Mouse (Mus musculus) neutrophil, adult 83 days (primary cell): Measurements from ENCODE around the gene 4933421I07Rik. TPM values are rescaled to one million over a fixed set of nuclear protein-coding genes. Genes with fewer than 3 reads are reported as not detected.

Experiments used
- total RNA-seq, 2 experiments: library from RNA; stranded (reverse); gene quantifications; one replicate each; pipeline ENCODE4 v1.2.4; 2023

The 4933421I07Rik gene
- not detected for total RNA-seq

GRCm38 (mm10) chr7:42447850-42448249, at the start of gene 4933421I07Rik:
TSS of gene 4933421I07Rik (minus strand) at chr7:42448120.

Other genes with a start within 250 kb of the 4933421I07Rik start
- gene Vmn2r61, start 188.1 kb downstream of the 4933421I07Rik start, total RNA-seq, result not detected
- 10 to 100 TPM; 23.0 to 26.9 TPM for gene Zfp141, start 57.6 kb upstream of the 4933421I07Rik start, total RNA-seq
- not detected for gene Gm21028, start 130.5 kb upstream of the 4933421I07Rik start, total RNA-seq
- gene Zfp977, start 144.4 kb upstream of the 4933421I07Rik start, total RNA-seq, result not detected
- gene Zfp976, start 194.5 kb upstream of the 4933421I07Rik start, total RNA-seq, result under 1 TPM; 0.73 to 0.79 TPM
- 1 to 10 TPM; 1.1 to 1.6 TPM for gene Zfp975, start 244.6 kb upstream of the 4933421I07Rik start, total RNA-seq